Mouse (Mus musculus): ENCODE measurements around the gene Nupr1.

The Nupr1 gene

GRCm38 (mm10) chr7:126644345-126644744, 13.7 kb upstream of the Nupr1 start:
- DNase-seq (ENCODE audit: low spot score): no peak

GRCm38 (mm10) chr7:126643244-126643617, 12.6 kb upstream of the Nupr1 start:
- peak; percentile 61 for DNase-seq (ENCODE audit: low spot score)

- no peak for DNase-seq (ENCODE audit: low spot score)
Measured at GRCm38 (mm10) chr7:126642545-126643243, 12.0 kb upstream of the Nupr1 start.

- DNase-seq (ENCODE audit: low spot score): peak; percentile 70
Measured at GRCm38 (mm10) chr7:126636733-126637520, 6.3 kb upstream of the Nupr1 start.

- no peak for DNase-seq (ENCODE audit: low spot score)
Measured at GRCm38 (mm10) chr7:126635375-126635774, 4.7 kb upstream of the Nupr1 start.

- DNase-seq (ENCODE audit: low spot score): no peak
Measured at GRCm38 (mm10) chr7:126632478-126632877, 1.8 kb upstream of the Nupr1 start.

GRCm38 (mm10) chr7:126629915-126630314, 746 bp downstream of the Nupr1 start:
- DNase-seq (ENCODE audit: low spot score): no peak

GRCm38 (mm10) chr7:126628111-126628510, 2.5 kb downstream of the Nupr1 start:
- DNase-seq (ENCODE audit: low spot score): peak; percentile 65

- peak; percentile 28 for DNase-seq (ENCODE audit: low spot score)
Measured at GRCm38 (mm10) chr7:126625807-126626600, 4.7 kb downstream of the Nupr1 start.

- DNase-seq (ENCODE audit: low spot score): peak; percentile 95
Measured at GRCm38 (mm10) chr7:126625369-126625768, 5.3 kb downstream of the Nupr1 start.

GRCm38 (mm10) chr7:126624774-126625173, 5.9 kb downstream of the Nupr1 start:
- DNase-seq (ENCODE audit: low spot score): no peak

- DNase-seq (ENCODE audit: low spot score): no peak
Measured at GRCm38 (mm10) chr7:126623381-126623780, 7.3 kb downstream of the Nupr1 start.

GRCm38 (mm10) chr7:126621452-126622359, 9.0 kb downstream of the Nupr1 start:
- DNase-seq (ENCODE audit: low spot score): peak; percentile 46

GRCm38 (mm10) chr7:126619559-126620275, 10.9 kb downstream of the Nupr1 start:
- DNase-seq (ENCODE audit: low spot score): peak; percentile 73

GRCm38 (mm10) chr7:126616707-126617106, 14.0 kb downstream of the Nupr1 start:
- no peak for DNase-seq (ENCODE audit: low spot score)

GRCm38 (mm10) chr7:126612736-126613135, 17.9 kb downstream of the Nupr1 start:
- DNase-seq (ENCODE audit: low spot score): no peak

GRCm38 (mm10) chr7:126607796-126608195, 22.9 kb downstream of the Nupr1 start:
- no peak for DNase-seq (ENCODE audit: low spot score)

- peak; percentile 92 for DNase-seq (ENCODE audit: low spot score)
Measured at GRCm38 (mm10) chr7:126607064-126607463, 23.6 kb downstream of the Nupr1 start.

GRCm38 (mm10) chr7:126606611-126607010, 24.1 kb downstream of the Nupr1 start:
- DNase-seq (ENCODE audit: low spot score): no peak

GRCm38 (mm10) chr7:126602650-126603049, 28.0 kb downstream of the Nupr1 start:
- DNase-seq (ENCODE audit: low spot score): no peak

- DNase-seq (ENCODE audit: low spot score): no peak
Measured at GRCm38 (mm10) chr7:126601896-126602295, 28.8 kb downstream of the Nupr1 start.
